Mouse (Mus musculus): ENCODE measurements around the gene Myo16. TPM values are rescaled to one million over a fixed set of nuclear protein-coding genes. Genes with fewer than 3 reads are reported as not detected.

The Myo16 gene
- polyA plus RNA-seq, 1 experiment, result not detected

DNA sequence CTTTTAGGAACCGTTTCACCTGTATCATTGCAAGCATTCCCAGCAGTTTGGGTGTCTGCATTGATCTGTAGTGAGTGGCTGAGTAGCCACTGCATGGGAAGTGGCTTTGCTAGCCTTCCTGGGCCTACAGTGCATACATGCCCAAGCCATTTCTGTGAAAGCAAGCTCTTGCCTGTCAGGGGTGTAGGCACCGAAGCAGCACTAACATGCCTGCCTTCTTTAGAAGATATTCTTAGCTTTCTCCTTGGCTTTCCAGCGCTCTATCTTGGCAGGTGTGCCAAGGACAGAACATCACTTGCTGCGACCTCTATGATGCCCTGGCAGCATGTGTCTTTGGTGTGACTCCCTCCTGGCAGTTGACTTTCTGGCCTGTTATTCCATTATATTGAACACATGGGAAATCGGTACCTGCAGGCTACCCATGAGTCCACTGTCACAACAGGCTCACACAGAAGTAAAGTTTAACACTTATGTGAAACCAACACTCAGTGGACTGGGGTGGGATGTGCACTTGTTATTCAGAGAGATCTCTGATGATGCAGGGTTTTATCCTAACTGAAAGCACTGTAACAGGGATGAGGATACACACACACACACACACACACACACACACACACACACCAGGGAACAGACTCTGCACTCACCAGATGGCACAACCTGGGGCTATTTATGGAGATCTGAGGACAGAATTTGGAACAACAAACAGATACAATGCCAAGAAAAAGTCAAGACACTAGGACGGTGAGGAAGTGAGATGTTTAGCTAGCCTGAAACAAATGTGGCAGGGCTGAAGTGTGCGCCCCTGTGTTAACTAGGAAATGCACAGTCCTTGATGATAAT is 21.4 kb downstream of the Myo16 start:
- H3K27me3 ChIP-seq (replicated peaks), result no peaks in the 10 kb centered on the region
- H3K9me3 ChIP-seq, result no peaks in the 10 kb centered on the region
- TF ChIP-seq GATA1 (IDR thresholded peaks at IDR 0.05; ENCODE audit: borderline replicate concordance, low read length) (no peak), FLI1 (IDR thresholded peaks at IDR 0.05; ENCODE audit: low read length) (no peak)
- no peaks in the 10 kb centered on the region for H3K4me1 ChIP-seq
- H3K36me3 ChIP-seq (replicated peaks; ENCODE audit: low read length), result no peaks in the 10 kb centered on the region
- no peak overlapping the region for H3K4me3 ChIP-seq (replicated peaks)

DNA sequence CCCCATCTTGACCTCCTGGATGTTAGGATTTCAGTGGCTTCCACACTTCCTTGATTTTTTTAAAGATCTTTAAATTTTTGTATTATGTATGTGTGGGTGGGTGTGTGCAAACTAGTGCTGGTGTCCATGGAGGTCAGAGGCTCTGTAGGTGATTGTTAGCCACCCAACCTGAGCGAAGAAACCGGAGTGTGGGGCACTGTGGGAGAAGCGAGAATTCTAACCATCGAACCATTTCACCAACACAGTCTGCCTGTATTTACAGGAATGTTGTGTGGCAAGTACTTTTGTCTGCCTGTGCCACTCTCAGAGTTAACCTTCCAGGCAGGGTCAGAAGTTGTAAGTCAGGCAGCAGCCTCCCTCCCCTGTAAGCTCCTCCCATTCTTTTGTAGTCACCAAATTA is 22.3 kb downstream of the Myo16 start:
- H3K36me3 ChIP-seq (replicated peaks; ENCODE audit: low read length), result no peaks in the 10 kb centered on the region
- no peaks in the 10 kb centered on the region for H3K27me3 ChIP-seq (replicated peaks)
- no peak overlapping the region for H3K4me3 ChIP-seq (replicated peaks)
- H3K4me1 ChIP-seq, result no peaks in the 10 kb centered on the region
- no peaks in the 10 kb centered on the region for H3K9me3 ChIP-seq
- TF ChIP-seq GATA1 (IDR thresholded peaks at IDR 0.05; ENCODE audit: borderline replicate concordance, low read length) (no peak), FLI1 (IDR thresholded peaks at IDR 0.05; ENCODE audit: low read length) (no peak)

DNA sequence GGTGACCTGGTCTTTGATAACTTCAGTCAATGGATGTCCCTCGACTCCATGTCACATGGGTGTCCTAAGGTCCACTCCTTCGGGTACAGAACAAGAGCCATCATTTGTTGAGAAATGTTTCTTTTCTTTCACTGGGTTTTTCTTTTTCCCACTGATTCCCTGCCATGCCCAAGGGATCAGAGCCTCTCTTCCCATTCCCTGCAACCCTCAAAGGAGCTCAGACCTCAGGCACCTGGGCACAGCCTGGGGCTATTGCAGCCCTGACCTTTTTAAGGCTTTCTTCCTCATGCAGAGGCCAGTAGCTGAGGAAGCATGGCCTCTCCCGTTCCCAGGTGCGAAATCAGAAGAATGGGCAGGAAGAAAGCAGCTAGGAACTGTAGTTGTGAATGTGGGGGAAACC is 23.4 kb downstream of the Myo16 start:
- Histone ChIP-seq H3K4me1 (no peaks in the 10 kb centered on the region), H3K36me3 (replicated peaks; ENCODE audit: low read length) (no peaks in the 10 kb centered on the region), H3K9me3 (no peaks in the 10 kb centered on the region), H3K4me3 (replicated peaks) (no peak overlapping the region), H3K27me3 (replicated peaks) (no peaks in the 10 kb centered on the region)
- TF ChIP-seq FLI1 (IDR thresholded peaks at IDR 0.05; ENCODE audit: low read length), result no peak
- TF ChIP-seq GATA1 (IDR thresholded peaks at IDR 0.05; ENCODE audit: borderline replicate concordance, low read length), result no peak

DNA sequence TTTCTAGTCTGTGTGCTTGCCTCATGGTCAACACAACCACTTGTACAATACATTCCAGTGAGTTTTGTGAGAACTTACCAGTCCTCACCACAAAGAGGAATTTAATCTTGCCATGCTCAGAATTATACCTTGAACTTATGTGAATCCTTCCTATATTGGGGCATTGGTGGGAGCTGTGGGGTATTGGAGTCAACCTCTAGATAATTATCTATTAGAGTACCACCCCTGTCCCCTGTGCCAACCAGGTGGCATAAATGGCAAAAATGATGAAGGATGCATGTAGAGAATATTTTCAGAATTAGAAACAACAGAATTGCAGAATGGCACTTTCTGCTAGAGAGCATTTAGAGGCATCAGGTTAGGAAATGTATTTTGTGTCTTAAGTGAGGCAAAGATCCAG is 25.3 kb downstream of the Myo16 start:
- TF ChIP-seq GATA1 (IDR thresholded peaks at IDR 0.05; ENCODE audit: borderline replicate concordance, low read length) (no peak), FLI1 (IDR thresholded peaks at IDR 0.05; ENCODE audit: low read length) (no peak)
- no peaks in the 10 kb centered on the region; the same call in 1 of the 2 replicates for H3K9me3 ChIP-seq
- no peaks in the 10 kb centered on the region for H3K36me3 ChIP-seq (replicated peaks; ENCODE audit: low read length)
- no peaks in the 10 kb centered on the region for H3K4me1 ChIP-seq
- no peak overlapping the region for H3K4me3 ChIP-seq (replicated peaks)
- no peaks in the 10 kb centered on the region for H3K27me3 ChIP-seq (replicated peaks)

DNA sequence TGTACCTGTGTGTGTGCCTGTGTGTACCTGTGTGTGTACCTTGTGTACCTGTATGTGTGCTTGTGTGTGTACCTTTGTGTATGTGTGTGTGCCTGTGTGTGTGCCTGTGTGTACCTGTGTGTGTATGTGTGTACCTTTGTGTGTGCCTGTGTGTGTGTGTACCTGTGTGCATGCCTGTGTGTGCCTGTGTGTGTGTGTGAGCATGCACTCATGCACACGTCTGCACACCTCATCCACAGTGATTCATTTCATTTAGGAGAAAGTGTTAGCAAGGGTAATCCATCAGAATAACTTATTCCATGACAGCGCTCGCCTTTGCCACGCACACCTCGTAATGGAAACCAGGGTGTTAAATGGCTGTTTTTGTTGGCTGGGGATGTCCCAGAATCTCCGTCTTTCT is 36.9 kb downstream of the Myo16 start:
- H3K4me1 ChIP-seq, result peaks cover 3% of the 10 kb centered on the region; the same call in 1 of the 2 replicates
- peaks cover 21% of the 10 kb centered on the region for H3K9me3 ChIP-seq
- H3K4me3 ChIP-seq (replicated peaks), result peak overlapping the region; percentile 62
- H3K27me3 ChIP-seq (replicated peaks), result no peaks in the 10 kb centered on the region
- H3K36me3 ChIP-seq (replicated peaks; ENCODE audit: low read length), result no peaks in the 10 kb centered on the region
- no peak for TF ChIP-seq GATA1 (IDR thresholded peaks at IDR 0.05; ENCODE audit: borderline replicate concordance, low read length)
- no peak for TF ChIP-seq FLI1 (IDR thresholded peaks at IDR 0.05; ENCODE audit: low read length)

DNA sequence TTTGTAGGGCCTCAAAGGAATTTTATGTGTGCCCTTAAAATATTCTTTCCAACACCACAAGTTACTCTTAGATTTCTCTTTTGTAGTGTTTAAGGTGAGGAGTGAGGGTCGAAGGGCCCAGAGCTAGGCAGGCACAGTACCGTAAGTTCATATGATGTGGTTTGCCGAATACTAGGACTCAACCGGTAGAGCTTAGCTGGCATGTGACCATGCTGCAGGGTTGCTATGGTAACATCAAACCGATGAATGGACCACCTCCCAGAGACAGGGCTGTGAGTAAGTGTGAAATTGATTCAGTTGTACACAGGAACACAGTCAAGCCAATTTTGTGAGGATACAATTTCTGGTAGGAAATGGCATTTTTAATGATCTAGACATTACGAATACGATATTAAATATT is 44.5 kb downstream of the Myo16 start:
- peaks cover 12% of the 10 kb centered on the region for H3K9me3 ChIP-seq
- H3K27me3 ChIP-seq (replicated peaks), result no peaks in the 10 kb centered on the region
- H3K4me1 ChIP-seq, result no peaks in the 10 kb centered on the region
- no peak for TF ChIP-seq FLI1 (IDR thresholded peaks at IDR 0.05; ENCODE audit: low read length)
- no peak for TF ChIP-seq GATA1 (IDR thresholded peaks at IDR 0.05; ENCODE audit: borderline replicate concordance, low read length)
- H3K4me3 ChIP-seq (replicated peaks), result no peak overlapping the region
- no peaks in the 10 kb centered on the region for H3K36me3 ChIP-seq (replicated peaks; ENCODE audit: low read length)

DNA sequence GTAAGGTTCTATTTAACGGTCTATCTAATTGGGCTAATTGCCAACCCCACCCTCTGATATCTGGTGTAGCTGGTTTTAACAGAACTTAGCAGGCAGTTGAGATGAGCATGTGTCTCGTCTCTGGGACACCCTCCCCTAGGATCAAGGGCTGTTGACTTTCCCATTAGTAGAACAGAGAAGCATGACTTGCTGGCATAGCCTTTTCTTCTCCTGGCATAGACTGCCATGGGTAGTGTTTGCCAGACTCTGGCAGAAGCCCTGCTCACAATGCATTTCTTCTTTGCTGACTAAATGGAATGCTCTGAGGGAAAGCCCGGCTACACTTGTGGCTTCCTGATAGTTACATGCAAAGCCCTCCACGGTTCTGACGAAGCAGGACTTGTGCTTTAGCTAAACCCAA is 45.6 kb downstream of the Myo16 start:
- no peak overlapping the region for H3K4me3 ChIP-seq (replicated peaks)
- H3K4me1 ChIP-seq, result no peaks in the 10 kb centered on the region
- no peak for TF ChIP-seq FLI1 (IDR thresholded peaks at IDR 0.05; ENCODE audit: low read length)
- TF ChIP-seq GATA1 (IDR thresholded peaks at IDR 0.05; ENCODE audit: borderline replicate concordance, low read length), result no peak
- no peaks in the 10 kb centered on the region for H3K27me3 ChIP-seq (replicated peaks)
- no peaks in the 10 kb centered on the region for H3K36me3 ChIP-seq (replicated peaks; ENCODE audit: low read length)
- peaks cover 8% of the 10 kb centered on the region for H3K9me3 ChIP-seq

DNA sequence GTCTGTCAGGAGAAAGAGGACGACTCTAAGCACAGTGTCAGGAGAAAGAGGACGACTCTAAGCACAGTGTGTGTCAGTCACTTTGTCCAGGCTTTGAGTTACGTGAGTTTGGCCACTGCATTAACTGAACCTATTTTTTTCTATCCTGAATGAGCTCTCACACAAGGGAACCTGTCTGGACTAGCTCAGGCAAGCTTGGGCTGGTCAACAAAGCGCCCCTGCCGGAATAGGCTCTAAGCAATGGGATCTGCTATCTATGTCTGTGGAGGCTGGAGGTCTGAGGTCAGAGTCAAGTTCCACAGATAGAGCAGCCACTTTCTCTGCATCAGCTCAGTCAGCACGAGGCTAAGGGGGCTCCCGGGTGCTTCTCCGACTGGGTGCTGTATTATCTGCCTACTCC is 46.3 kb downstream of the Myo16 start:
- Histone ChIP-seq H3K4me1 (no peaks in the 10 kb centered on the region), H3K27me3 (replicated peaks) (no peaks in the 10 kb centered on the region), H3K4me3 (replicated peaks) (no peak overlapping the region), H3K9me3 (peaks cover 4% of the 10 kb centered on the region), H3K36me3 (replicated peaks; ENCODE audit: low read length) (no peaks in the 10 kb centered on the region)
- TF ChIP-seq GATA1 (IDR thresholded peaks at IDR 0.05; ENCODE audit: borderline replicate concordance, low read length) (no peak), FLI1 (IDR thresholded peaks at IDR 0.05; ENCODE audit: low read length) (no peak)

DNA sequence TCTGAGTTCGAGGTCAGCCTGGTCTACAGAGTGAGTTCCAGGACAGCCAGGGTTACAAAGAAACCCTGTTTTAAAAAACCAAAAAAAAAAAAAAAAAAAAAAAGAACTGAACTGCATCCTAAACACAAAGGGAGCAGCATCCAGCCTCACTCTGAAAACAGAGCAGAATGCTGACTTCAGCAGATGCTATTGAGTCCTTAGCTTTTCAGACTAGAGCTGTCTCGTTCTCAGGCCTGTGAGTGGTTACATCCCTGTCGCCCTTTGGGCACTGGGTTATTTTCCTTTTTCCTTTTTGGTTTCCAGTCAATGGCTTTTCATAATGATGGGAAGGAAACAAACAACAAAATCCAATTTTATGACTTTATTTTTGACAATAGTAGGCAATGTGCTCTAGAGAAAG is 61.3 kb downstream of the Myo16 start:
- Histone ChIP-seq H3K4me1 (no peaks in the 10 kb centered on the region), H3K27me3 (replicated peaks) (peaks cover 8% of the 10 kb centered on the region), H3K4me3 (replicated peaks) (no peak overlapping the region), H3K9me3 (no peaks in the 10 kb centered on the region), H3K36me3 (replicated peaks; ENCODE audit: low read length) (no peaks in the 10 kb centered on the region)
- TF ChIP-seq GATA1 (IDR thresholded peaks at IDR 0.05; ENCODE audit: borderline replicate concordance, low read length) (no peak), FLI1 (IDR thresholded peaks at IDR 0.05; ENCODE audit: low read length) (no peak)

DNA sequence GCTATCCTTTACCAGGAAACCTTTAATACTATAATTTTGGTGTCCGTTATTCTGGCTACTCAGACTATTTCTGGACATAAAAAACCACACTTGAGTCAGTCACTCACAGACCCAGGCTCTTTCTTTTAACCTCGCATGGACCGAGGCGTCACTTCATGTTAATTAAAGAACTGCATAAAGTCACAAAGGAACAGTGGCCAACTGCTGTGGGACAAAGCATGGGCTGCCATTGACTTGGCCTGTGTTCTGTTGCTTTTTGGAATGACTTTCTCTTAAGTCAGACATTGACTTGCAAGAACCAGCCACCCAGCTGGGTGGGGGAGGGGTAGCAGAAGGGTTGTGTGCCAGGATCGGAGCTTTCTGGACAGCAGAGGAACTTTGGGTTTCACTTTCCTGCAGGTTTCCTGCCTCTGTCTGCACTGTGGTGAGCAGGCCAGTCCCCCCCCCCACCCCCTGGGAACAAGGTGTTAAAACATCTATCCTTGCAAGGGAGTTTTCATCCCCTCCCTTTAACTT is 66.1 kb downstream of the Myo16 start:
- no peak for TF ChIP-seq GATA1 (IDR thresholded peaks at IDR 0.05; ENCODE audit: borderline replicate concordance, low read length)
- no peak for TF ChIP-seq FLI1 (IDR thresholded peaks at IDR 0.05; ENCODE audit: low read length)
- Histone ChIP-seq H3K36me3 (replicated peaks; ENCODE audit: low read length) (no peaks in the 10 kb centered on the region), H3K4me1 (no peaks in the 10 kb centered on the region), H3K27me3 (replicated peaks) (peaks cover 8% of the 10 kb centered on the region), H3K9me3 (no peaks in the 10 kb centered on the region), H3K4me3 (replicated peaks) (no peak overlapping the region)

Data from megakaryocyte, embryonic 14.5 days (primary cell).